Mouse (Mus musculus) midbrain, postnatal 0 days (tissue): ENCODE data around the gene Aifm1. TPM values are rescaled to one million over a fixed set of nuclear protein-coding genes. Genes with fewer than 3 reads are reported as not detected.

Source experiments
- ATAC-seq: fragments of 200-750 bp; cut with Nextera tagmentation; 2 replicates; pipeline ENCODE4 v1.8.0; 2017; ENCODE audit warnings: moderate number of reproducible peaks, mild to moderate bottlenecking, moderate TSS enrichment, moderate library complexity; ENCODE audit not compliant: low FRiP score
- DNase-seq: peaks from one replicate; pipeline ENCODE4 v3.0.0-alpha.2; 2015; ENCODE audit warnings: low spot score
- H3K27ac ChIP-seq: fragments of 300-500 bp; sonication (generic); 2 replicates; pipeline ENCODE4 v1.5.1; 2014; ENCODE audit warnings: low read depth, mild to moderate bottlenecking, low read length, mixed read lengths
- H3K27me3 ChIP-seq: fragments of 300-500 bp; sonication (generic); 2 replicates; pipeline ENCODE4 v1.6.1; 2014; ENCODE audit warnings: low read length, control low read depth, mixed read lengths; ENCODE audit not compliant: insufficient read depth
- H3K36me3 ChIP-seq: fragments of 300-500 bp; sonication (generic); 2 replicates; pipeline ENCODE4 v1.6.1; 2014; ENCODE audit warnings: low read length, control low read depth, mixed read lengths; ENCODE audit not compliant: insufficient read depth
- H3K4me1 ChIP-seq: fragments of 300-500 bp; sonication (generic); 2 replicates; pipeline ENCODE4 v1.6.1; 2014; ENCODE audit warnings: mild to moderate bottlenecking, control low read depth, antibody characterized with exemption, low read length, mixed read lengths; ENCODE audit not compliant: insufficient read depth
- H3K4me2 ChIP-seq: fragments of 300-500 bp; sonication (generic); 2 replicates; pipeline ENCODE4 v1.6.1; 2014; ENCODE audit warnings: low read depth, mild to moderate bottlenecking, low read length, mixed read lengths; ENCODE audit not compliant: poor library complexity, severe bottlenecking
- H3K4me3 ChIP-seq: fragments of 300-500 bp; sonication (generic); 2 replicates; pipeline ENCODE4 v1.5.1; 2014; ENCODE audit warnings: low read depth, mild to moderate bottlenecking, low read length, moderate library complexity
- H3K9ac ChIP-seq: fragments of 300-500 bp; sonication (generic); replicated peaks from 2 replicates; pipeline ENCODE4 v1.6.1; 2014; ENCODE audit warnings: mild to moderate bottlenecking, low read length, moderate library complexity, mixed read lengths; ENCODE audit not compliant: poor library complexity, severe bottlenecking
- H3K9me3 ChIP-seq: fragments of 300-500 bp; sonication (generic); 2 replicates; pipeline ENCODE4 v1.6.1; 2016; ENCODE audit warnings: low read length, control low read depth
- CTCF ChIP-seq: IDR thresholded peaks from 2 replicates; pipeline ENCODE4 v1.5.1; 2016; ENCODE audit warnings: antibody characterized with exemption, mild to moderate bottlenecking
- WGBS: fragments of 180-500 bp; shearing (Covaris S2); extraction: QIAGEN DNeasy Blood & Tissue Kit; methylation state at CpG from one replicate; pipeline ENCODE4 v1.1.7; 2014; 5-methylcytosine and 5-hydroxymethylcytosine counted together
- polyA plus RNA-seq: library from polyadenylated mRNA; unstranded; fragments of >200 nt; fragmentation: Nextera tagmentation; extraction: Ambion mirVana; gene quantifications from 2 replicates; pipeline ENCODE4 v1.2.1, GENCODE M21; 2015
- total RNA-seq: library from RNA; depleted of rRNA; stranded (reverse); fragments of >200 nt; gene quantifications from 2 replicates; pipeline ENCODE4 v1.2.3, GENCODE M21; 2014

Aifm1 gene
- total and polyA plus RNA-seq, 2 experiments from 2014 or later = 9.8 to 25.1 TPM

DNA sequence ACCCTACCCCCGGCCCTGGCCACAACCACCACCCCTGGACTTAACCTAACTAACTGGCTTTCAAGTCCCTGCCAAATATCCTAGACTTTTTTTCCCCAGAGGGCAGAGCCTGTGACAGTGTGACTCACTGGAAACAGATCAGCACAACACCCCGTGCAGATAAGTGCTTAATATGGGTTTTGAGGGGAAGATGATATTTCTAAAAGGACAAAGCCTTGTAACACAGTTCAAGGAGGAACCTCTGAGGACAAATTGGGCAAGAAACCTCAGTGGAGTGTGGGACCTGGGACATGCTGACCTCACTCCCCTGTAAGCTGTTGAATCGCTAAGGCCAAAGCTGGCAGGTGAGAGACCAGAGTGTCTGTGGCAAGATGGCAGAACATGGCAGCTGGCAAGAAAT is 8.3 kb upstream of the Aifm1 start:
- H3K4me1 ChIP-seq = no peaks in the 10 kb centered on the region
- DNase-seq (no peak), ATAC-seq (no peak)
- no peak overlapping the region for H3K27ac ChIP-seq
- no peaks in the 10 kb centered on the region for H3K36me3 ChIP-seq
- 74% methylated on average over 3 of the region's 3 CpGs for WGBS
- H3K27me3 ChIP-seq = no peaks in the 10 kb centered on the region
- no peaks in the 10 kb centered on the region for H3K9me3 ChIP-seq
- no peak for TF ChIP-seq CTCF
- H3K4me2 ChIP-seq = peak overlapping the region; percentile 61
- peak overlapping the region; percentile 47 for H3K4me3 ChIP-seq
- no peak overlapping the region for H3K9ac ChIP-seq

DNA sequence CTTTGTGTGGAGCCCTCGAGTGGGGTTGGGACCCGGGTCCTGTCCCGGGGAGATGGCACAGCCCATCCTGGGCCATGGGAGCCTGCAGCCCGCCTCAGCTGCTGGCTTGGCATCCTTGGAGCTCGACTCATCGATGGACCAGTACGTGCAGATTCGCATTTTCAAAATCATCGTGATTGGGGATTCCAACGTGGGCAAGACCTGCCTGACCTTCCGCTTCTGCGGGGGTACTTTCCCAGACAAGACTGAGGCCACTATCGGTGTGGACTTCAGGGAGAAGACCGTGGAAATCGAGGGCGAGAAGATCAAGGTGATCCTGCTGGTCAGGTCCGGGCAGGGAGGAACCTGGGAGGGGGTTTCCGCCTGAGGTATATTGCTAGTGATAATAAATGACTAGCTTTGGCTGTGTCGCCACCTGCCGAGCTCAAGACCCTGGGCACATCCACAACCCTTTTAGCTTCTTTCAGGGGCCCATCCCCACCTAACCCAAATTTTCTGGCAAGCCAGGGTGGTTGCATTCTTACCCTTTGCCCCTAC is 6.3 kb upstream of the Aifm1 start:
- Histone ChIP-seq H3K4me1 (no peaks in the 10 kb centered on the region), H3K27me3 (no peaks in the 10 kb centered on the region), H3K4me3 (peak overlapping the region; percentile 47), H3K36me3 (no peaks in the 10 kb centered on the region), H3K9me3 (no peaks in the 10 kb centered on the region), H3K27ac (peak overlapping the region; percentile 87), H3K9ac (peak overlapping the region; percentile 68), H3K4me2 (peak overlapping the region; percentile 61)
- 29% methylated on average over 20 of the region's 20 CpGs for WGBS
- ATAC-seq (0 out of 2 replicates have a peak, but pooled peaks have one; percentile 2), DNase-seq (no peak)
- TF ChIP-seq CTCF = peak; percentile 42

DNA sequence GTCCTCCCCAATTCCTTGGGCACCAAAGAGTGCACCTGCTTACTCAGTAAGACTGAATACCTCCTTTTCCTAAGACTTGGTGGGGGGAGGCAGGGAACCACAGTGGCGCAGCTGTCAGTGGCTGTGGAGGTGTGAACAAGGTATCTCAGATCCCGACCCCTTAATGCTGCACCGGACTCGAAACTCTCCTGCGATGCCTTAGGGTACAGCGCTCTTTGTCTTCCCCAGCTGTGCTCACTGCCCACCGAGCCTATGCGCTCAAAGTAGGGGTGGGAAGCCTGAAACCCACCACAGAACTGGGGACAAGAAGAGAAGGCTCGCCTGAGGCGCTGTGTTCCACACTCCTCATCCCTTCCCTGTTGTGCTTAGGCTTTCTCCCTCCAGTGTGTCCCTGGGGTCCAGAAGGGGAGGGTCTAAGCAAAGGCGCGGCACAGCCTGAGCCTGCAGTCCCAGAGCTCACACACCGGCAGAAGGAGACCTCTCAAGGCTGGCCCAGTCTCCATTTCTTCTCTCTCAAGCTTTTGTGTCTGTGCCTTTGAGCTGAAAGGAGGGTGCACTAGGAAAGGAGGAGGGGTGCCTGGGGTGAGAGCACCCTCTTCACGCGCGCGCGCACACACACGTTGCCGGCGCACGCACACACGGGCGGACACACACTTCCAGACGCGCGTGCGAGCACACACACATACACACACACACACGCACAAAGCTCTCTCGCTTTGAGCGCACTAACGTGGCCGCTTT is 5.6 kb upstream of the Aifm1 start, which contains the start of gene Rab33a:
Gene Rab33a, plus strand, starts transcription at position 478 of the 741 bp plus-strand sequence.
- peak; percentile 45 for DNase-seq
- Histone ChIP-seq H3K4me1 (no peaks in the 10 kb centered on the region), H3K27ac (peak within 1 kb of the TSS; percentile 87), H3K9ac (peak within 1 kb of the TSS; percentile 68), H3K36me3 (no peaks in the 10 kb centered on the region), H3K9me3 (no peaks in the 10 kb centered on the region), H3K4me3 (peak within 1 kb of the TSS; percentile 47), H3K4me2 (peak within 1 kb of the TSS; percentile 61), H3K27me3 (no peaks in the 10 kb centered on the region)
- TF ChIP-seq CTCF = no peak
- peak; percentile 73 for ATAC-seq
- 22% methylated on average over 33 of the region's 33 CpGs for WGBS

DNA sequence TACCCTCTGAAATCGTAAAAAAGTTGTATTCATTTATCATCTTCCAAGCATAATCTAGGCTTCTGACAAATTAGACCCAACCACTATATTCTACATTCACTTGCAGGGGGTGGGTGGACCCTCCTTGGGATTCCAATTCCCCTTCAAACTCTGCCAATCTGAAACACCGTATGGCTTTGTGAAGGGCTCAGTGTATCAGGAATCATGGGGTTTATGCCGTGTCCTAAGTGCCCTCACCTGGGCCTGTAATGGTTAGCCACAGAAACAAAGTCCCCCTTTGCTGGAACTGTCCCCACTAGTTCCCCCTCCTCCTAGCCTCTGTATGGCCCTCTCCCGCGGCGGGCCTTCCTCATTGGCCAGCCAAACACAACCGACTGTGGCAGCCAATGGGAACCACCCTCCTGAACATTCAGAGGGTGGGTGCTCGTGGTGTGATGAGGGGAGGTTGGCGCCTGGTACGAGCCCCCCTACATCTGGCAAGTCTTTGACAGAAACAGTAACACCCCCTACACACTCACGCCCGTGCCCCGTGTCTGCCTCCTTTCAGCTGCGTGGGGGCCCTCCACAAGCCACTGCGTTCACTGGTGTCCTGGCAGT is 4.9 kb upstream of the Aifm1 start:
- no peak for TF ChIP-seq CTCF
- Histone ChIP-seq H3K4me2 (peak overlapping the region; percentile 61), H3K36me3 (no peaks in the 10 kb centered on the region), H3K9me3 (no peaks in the 10 kb centered on the region), H3K27ac (peak overlapping the region; percentile 87), H3K4me3 (peak overlapping the region; percentile 47), H3K9ac (peak overlapping the region; percentile 68), H3K27me3 (no peaks in the 10 kb centered on the region), H3K4me1 (no peaks in the 10 kb centered on the region)
- ATAC-seq (peak; percentile 95), DNase-seq (peak; percentile 88)
- 30% methylated on average over 15 of the region's 15 CpGs for WGBS

DNA sequence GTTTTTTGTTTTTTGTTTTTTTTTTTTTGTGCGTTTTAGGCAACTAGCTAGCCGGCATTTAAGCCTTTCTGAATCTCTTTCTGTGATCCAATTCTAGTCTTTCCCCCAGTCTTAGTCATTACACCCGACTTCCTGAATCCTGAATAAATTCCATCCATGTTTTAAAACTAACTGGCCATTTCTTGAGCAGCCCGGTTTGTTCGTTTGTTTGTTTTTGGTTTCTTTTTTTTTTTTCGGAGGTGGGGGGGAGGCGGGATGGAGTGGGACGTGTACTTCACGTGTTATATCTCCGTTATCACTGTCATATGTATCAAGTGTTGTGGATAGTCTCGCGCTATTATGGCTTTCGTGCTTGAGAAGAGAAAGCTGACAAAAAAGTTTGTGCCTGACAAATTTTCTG is 461 bp upstream of the Aifm1 start:
- no peak for ATAC-seq
- no peaks in the 10 kb centered on the region for H3K27me3 ChIP-seq
- TF ChIP-seq CTCF = no peak
- peak overlapping the region; percentile 48 for H3K4me3 ChIP-seq
- no peaks in the 10 kb centered on the region for H3K9me3 ChIP-seq
- no peak overlapping the region for H3K27ac ChIP-seq
- no peaks in the 10 kb centered on the region for H3K36me3 ChIP-seq
- 26% methylated on average over 13 of the region's 13 CpGs for WGBS
- H3K4me2 ChIP-seq = peak overlapping the region; percentile 57
- no peaks in the 10 kb centered on the region for H3K4me1 ChIP-seq
- H3K9ac ChIP-seq = no peak overlapping the region
- DNase-seq = no peak

DNA sequence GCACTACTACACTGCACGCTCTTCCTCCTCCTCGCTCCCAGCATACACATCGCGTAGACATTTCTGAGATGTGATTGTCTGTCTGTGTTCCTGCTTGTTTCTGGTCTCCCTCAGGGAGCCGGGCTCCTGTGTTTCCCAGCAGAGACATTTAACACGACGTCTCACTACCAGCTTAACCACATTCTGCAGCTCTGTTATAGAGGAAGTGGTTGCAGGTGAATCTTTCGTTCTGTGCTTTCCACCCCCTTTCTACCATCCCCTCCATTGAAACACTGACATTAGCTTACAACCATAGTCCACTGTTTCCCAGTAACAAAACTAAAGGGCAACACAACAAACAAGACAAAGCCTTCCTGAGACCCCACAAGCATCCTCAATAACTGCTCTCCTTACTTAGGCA is 19.6 kb downstream of the Aifm1 start:
- H3K27me3 ChIP-seq = no peaks in the 10 kb centered on the region
- no peaks in the 10 kb centered on the region; the same call in 1 of the 2 replicates for H3K36me3 ChIP-seq
- no peaks in the 10 kb centered on the region for H3K9me3 ChIP-seq
- no peak overlapping the region for H3K4me3 ChIP-seq
- no peak for ATAC-seq
- WGBS = 92% methylated on average over 8 of the region's 8 CpGs
- DNase-seq = no peak
- no peak overlapping the region for H3K9ac ChIP-seq
- no peak for TF ChIP-seq CTCF
- H3K27ac ChIP-seq = no peak overlapping the region
- H3K4me1 ChIP-seq = no peaks in the 10 kb centered on the region
- no peak overlapping the region for H3K4me2 ChIP-seq
